Mouse (Mus musculus): ENCODE measurements around the gene Parvb. TPM values are rescaled to one million over a fixed set of nuclear protein-coding genes. Genes with fewer than 3 reads are reported as not detected.

Parvb gene
- total and polyA plus RNA-seq, 3 experiments: 4.8 to 58.0 TPM; not detected in 1

- Histone ChIP-seq H3K4me3 (ENCODE audit: control insufficient read depth in 1 of 2, insufficient read depth in 1 of 2, low read depth in 2 of 2, low read length in 2 of 2) (no peak overlapping the region), H3K36me3 (ENCODE audit: control insufficient read depth in 1 of 2, insufficient read depth in 2 of 2, low read length in 2 of 2) (no peaks in the 10 kb centered on the region; a peak in 1 of 4 replicates), H3K79me2 (ENCODE audit: control insufficient read depth, insufficient read depth, low read length, poor library complexity) (no peaks in the 10 kb centered on the region), H3K27me3 (ENCODE audit: control insufficient read depth in 1 of 2, insufficient read depth in 2 of 2, low read length in 2 of 2) (no peaks in the 10 kb centered on the region), H3K9me3 (replicated peaks; ENCODE audit: insufficient read depth, low read length) (no peaks in the 10 kb centered on the region), H3K9ac (ENCODE audit: control insufficient read depth, low read depth, low read length, poor library complexity, severe bottlenecking) (no peak overlapping the region), H3K4me1 (ENCODE audit: control insufficient read depth in 1 of 2, insufficient read depth in 2 of 2, low read length in 2 of 2) (peaks cover 0 to 11% of the 10 kb centered on the region in 2 experiments; a peak in 1 of 4 replicates), H3K27ac (ENCODE audit: control insufficient read depth, low read depth, low read length) (no peak overlapping the region)
- DNase-seq (ENCODE audit: low read depth, low spot score): no peak
- TF ChIP-seq USF1 (IDR thresholded peaks at IDR 0.05; ENCODE audit: low read depth, low read length) (no peak), NRF1 (IDR thresholded peaks at IDR 0.05; ENCODE audit: insufficient read depth, low read depth, low read length, poor library complexity, severe bottlenecking) (no peak), ETS1 (IDR thresholded peaks at IDR 0.05; ENCODE audit: low read depth, low read length) (no peak)
Observed at GRCm38 (mm10) chr15:84301026-84301425, 69.2 kb downstream of the Parvb start.

- TF ChIP-seq KAT2A (conservative IDR thresholded peaks at IDR 0.05; ENCODE audit: low read depth, low read length) (no peak), ETS1 (IDR thresholded peaks at IDR 0.05; ENCODE audit: low read depth, low read length) (no peak), MAZ (IDR thresholded peaks at IDR 0.05; ENCODE audit: low read depth, low read length) (no peak), MAFK (IDR thresholded peaks at IDR 0.05; ENCODE audit: borderline replicate concordance, low read depth, low read length) (no peak), POLR2AphosphoS2 (IDR thresholded peaks at IDR 0.05; ENCODE audit: low read length) (no peak), GATA1 (IDR thresholded peaks at IDR 0.05; ENCODE audit: low read depth, low read length) (no peak), TBP (IDR thresholded peaks at IDR 0.05; ENCODE audit: low read depth, low read length) (no peak), E2F4 (IDR thresholded peaks at IDR 0.05; ENCODE audit: borderline replicate concordance, low read depth, low read length) (no peak), USF1 (IDR thresholded peaks at IDR 0.05; ENCODE audit: low read depth, low read length) (no peak), EP300 (IDR thresholded peaks at IDR 0.05; ENCODE audit: low read depth in 1 of 2, low read length in 2 of 2) (no peak), HCFC1 (IDR thresholded peaks at IDR 0.05; ENCODE audit: low read depth, low read length) (no peak), UBTF (IDR thresholded peaks at IDR 0.05; ENCODE audit: borderline replicate concordance, insufficient read depth, low read depth, low read length) (no peak), MEF2A (IDR thresholded peaks at IDR 0.05; ENCODE audit: extremely low read depth, insufficient replicate concordance, low read depth, low read length, poor library complexity, severe bottlenecking) (no peak), CHD1 (IDR thresholded peaks at IDR 0.05; ENCODE audit: low read depth, low read length) (no peak), POLR2AphosphoS5 (IDR thresholded peaks at IDR 0.05; ENCODE audit: borderline replicate concordance, low read depth, low read length) (no peak), MAX (IDR thresholded peaks at IDR 0.05; ENCODE audit: low read length) (no peak), RCOR1 (IDR thresholded peaks at IDR 0.05; ENCODE audit: low read depth, low read length) (no peak), ZKSCAN1 (IDR thresholded peaks at IDR 0.05; ENCODE audit: low read depth, low read length) (no peak), MXI1 (IDR thresholded peaks at IDR 0.05; ENCODE audit: low read depth, low read length) (no peak)
- Histone ChIP-seq H3K36me3 (ENCODE audit: control insufficient read depth in 1 of 2, insufficient read depth in 2 of 2, low read length in 2 of 2) (no peaks in the 10 kb centered on the region; a peak in 1 of 4 replicates), H3K9ac (ENCODE audit: control insufficient read depth, low read depth, low read length, poor library complexity, severe bottlenecking) (no peak overlapping the region), H3K27ac (ENCODE audit: control insufficient read depth, low read depth, low read length) (no peak overlapping the region), H3K9me3 (replicated peaks; ENCODE audit: insufficient read depth, low read length) (no peaks in the 10 kb centered on the region), H3K4me1 (ENCODE audit: control insufficient read depth in 1 of 2, insufficient read depth in 2 of 2, low read length in 2 of 2) (peaks cover 0 to 11% of the 10 kb centered on the region in 2 experiments; a peak in 1 of 4 replicates), H3K4me3 (ENCODE audit: control insufficient read depth in 1 of 2, insufficient read depth in 1 of 2, low read depth in 2 of 2, low read length in 2 of 2) (no peak overlapping the region), H3K79me2 (ENCODE audit: control insufficient read depth, insufficient read depth, low read length, poor library complexity) (no peaks in the 10 kb centered on the region), H3K27me3 (ENCODE audit: control insufficient read depth in 1 of 2, insufficient read depth in 2 of 2, low read length in 2 of 2) (no peaks in the 10 kb centered on the region)
- DNase-seq (ENCODE audit: low read depth, low spot score): no peak
Observed at GRCm38 (mm10) chr15:84301641-84302420, 70.0 kb downstream of the Parvb start.

Data from MEL (cell line).